In the genomic region with DNA sequence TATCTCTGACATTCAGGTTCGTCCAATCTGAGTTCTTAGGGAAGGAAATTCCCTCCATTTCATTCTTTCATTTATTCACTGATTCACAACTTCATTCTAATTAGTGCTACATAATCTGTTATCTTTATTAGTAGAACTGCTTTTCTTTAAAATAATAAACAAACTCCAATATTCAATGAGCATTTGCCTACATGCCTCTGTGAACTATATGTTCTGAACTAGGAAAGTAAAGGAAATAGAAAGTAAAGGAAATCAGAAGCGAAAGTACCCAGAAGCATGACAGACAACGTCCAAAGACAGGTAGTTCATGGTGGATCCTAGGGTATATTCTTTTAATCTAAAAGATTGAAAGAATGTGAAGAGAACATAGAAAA, we compare ENCODE assay signal across 8 mouse cellular contexts. TPM values are rescaled to one million over a fixed set of nuclear protein-coding genes. Genes with fewer than 3 reads are reported as not detected.
DNase-seq lines count a peak whose midpoint lies in the region; ATAC-seq and TF ChIP-seq lines count a peak whose summit lies in the region.

No protein-coding gene starts in this region.

- intact Hi-C loops in heart, postnatal 36 days (cut with DNase I): no loop called here

- H3K9ac ChIP-seq in heart, embryonic 11.5 days (ENCODE audit: low read depth, low read length): peak overlapping the region; percentile 86; the same call in 1 of the 2 replicates
- H3K9ac ChIP-seq in hindbrain, embryonic 12.5 days: no peak overlapping the region

- H3K36me3 ChIP-seq in heart, embryonic 11.5 days (ENCODE audit: control insufficient read depth, insufficient read depth, low read length): peaks cover 16% of the 10 kb centered on the region
- H3K36me3 ChIP-seq in G1E (replicated peaks): peaks cover 30% of the 10 kb centered on the region
- peaks cover 28% of the 10 kb centered on the region for H3K36me3 ChIP-seq in hindbrain, embryonic 12.5 days

- peaks cover 2% of the 10 kb centered on the region; the same call in 1 of the 2 replicates for H3K4me1 ChIP-seq in heart, embryonic 11.5 days (ENCODE audit: control insufficient read depth, insufficient read depth, low read length)
- H3K4me1 ChIP-seq in G1E (ENCODE audit: insufficient read depth, low read depth, low read length): peaks cover 25% of the 10 kb centered on the region
- H3K4me1 ChIP-seq in hindbrain, embryonic 12.5 days: peaks cover 12% of the 10 kb centered on the region

- 0 out of 2 replicates have a peak overlapping the region, but pooled peaks have one; percentile 60 for H3K27ac ChIP-seq in heart, embryonic 11.5 days (ENCODE audit: low read depth, low read length)
- H3K27ac ChIP-seq in hindbrain, embryonic 12.5 days: peak overlapping the region; percentile 83

- H3K9me3 ChIP-seq in heart, embryonic 11.5 days (replicated peaks; ENCODE audit: control insufficient read depth, low read length): no peaks in the 10 kb centered on the region
- H3K9me3 ChIP-seq in G1E (replicated peaks): no peaks in the 10 kb centered on the region
- no peaks in the 10 kb centered on the region for H3K9me3 ChIP-seq in hindbrain, embryonic 12.5 days (replicated peaks)

- no peak for TF ChIP-seq CTCF in G1E (IDR thresholded peaks at IDR 0.05; ENCODE audit: low read depth, low read length)

- H3K4me3 ChIP-seq in heart, embryonic 11.5 days (ENCODE audit: low read depth, low read length): peak overlapping the region; percentile 73; the same call in 1 of the 2 replicates
- H3K4me3 ChIP-seq in G1E (ENCODE audit: low read depth, low read length): peak overlapping the region; percentile 85; the same call in 1 of the 2 replicates
- H3K4me3 ChIP-seq in hindbrain, embryonic 12.5 days: no peak overlapping the region

- no peak for DNase-seq in heart, postnatal 36 days
- DNase-seq in G1E (ENCODE audit: low spot score): no peak
- no peak for DNase-seq in adrenal gland, postnatal 10 days
- no peak for DNase-seq in frontal cortex, postnatal 36 days (ENCODE audit: low spot score in 2 of 2)
- no peak for DNase-seq in kidney, postnatal 14 days

- 64% methylated on average over 3 of the region's 3 CpGs for WGBS in heart, embryonic 11.5 days (ENCODE audit: insufficient replicate concordance)
- 66% methylated on average over 3 of the region's 3 CpGs for WGBS in hindbrain, embryonic 12.5 days

- no peak for ATAC-seq in heart, embryonic 11.5 days (replicated peaks; ENCODE audit: insufficient number of reproducible peaks, low FRiP score, low TSS enrichment)
- no peak for ATAC-seq in G1E (ENCODE audit: extremely low read depth, insufficient number of reproducible peaks, low FRiP score, poor library complexity, severe bottlenecking)
- ATAC-seq in hindbrain, embryonic 12.5 days (ENCODE audit: low FRiP score): peak; percentile 17; the same call in 1 of the 2 replicates
- ATAC-seq in megakaryocyte, adult 5-6 weeks (ENCODE audit: poor library complexity, severe bottlenecking): 0 out of 2 replicates have a peak, but pooled peaks have one; percentile 0

- no peaks in the 10 kb centered on the region for H3K27me3 ChIP-seq in heart, embryonic 11.5 days (ENCODE audit: control insufficient read depth, insufficient read depth, low read length)
- H3K27me3 ChIP-seq in G1E (ENCODE audit: insufficient read depth, low read length): no peaks in the 10 kb centered on the region
- H3K27me3 ChIP-seq in hindbrain, embryonic 12.5 days: no peaks in the 10 kb centered on the region

- peak overlapping the region; percentile 73 for H3K4me2 ChIP-seq in heart, embryonic 11.5 days
- H3K4me2 ChIP-seq in hindbrain, embryonic 12.5 days (replicated peaks): peak overlapping the region; percentile 73

RNA-seq across cellular contexts. Expression of a gene that starts 0.4 kb away (rescaled TPM):
- 73.6 and 75.5 TPM in 2 replicates for polyA plus RNA-seq in heart, embryonic 11.5 days (2014; fragmentation: Nextera tagmentation; extraction: Ambion mirVana)
- 1 to 10 TPM; 3.1 to 3.8 TPM for total RNA-seq in heart, postnatal 36 days (2021)
- total RNA-seq in G1E (2014; fragmentation: Nextera tagmentation) (38.3 and 65.0 TPM in 2 replicates), G1E (2017) (97.0 and 97.9 TPM in 2 replicates)
- polyA plus RNA-seq in G1E (2012): 20.6 and 28.3 TPM in 2 replicates
- polyA plus RNA-seq in hindbrain, embryonic 12.5 days (2016; fragmentation: Nextera tagmentation; extraction: Ambion mirVana): 88.6 and 95.1 TPM in 2 replicates
- 51.6 and 65.9 TPM in 2 replicates for total RNA-seq in megakaryocyte, adult 5-6 weeks (2015)
- total RNA-seq in megakaryocyte, adult 5-6 weeks (2017): 33.9 and 40.2 TPM in 2 replicates
- total RNA-seq in adrenal gland, postnatal 10 days (2021): 10 to 100 TPM; 22.8 to 34.0 TPM

RNA-seq across cellular contexts. Expression of a gene that starts 45.6 kb away (rescaled TPM):
- not detected in 2 replicates for polyA plus RNA-seq in heart, embryonic 11.5 days (2014; fragmentation: Nextera tagmentation; extraction: Ambion mirVana)
- not detected for total RNA-seq in heart, postnatal 36 days (2021)
- total RNA-seq in G1E (2014; fragmentation: Nextera tagmentation) (not detected in 2 replicates), G1E (2017) (0.05 and 0.06 TPM in 2 replicates)
- polyA plus RNA-seq in G1E (2012): not detected in 2 replicates
- 0.09 and 0.12 TPM in 2 replicates for polyA plus RNA-seq in hindbrain, embryonic 12.5 days (2016; fragmentation: Nextera tagmentation; extraction: Ambion mirVana)
- total RNA-seq in megakaryocyte, adult 5-6 weeks (2015): not detected in 2 replicates
- total RNA-seq in megakaryocyte, adult 5-6 weeks (2017): not detected in 2 replicates
- not detected for total RNA-seq in adrenal gland, postnatal 10 days (2021)

Comparison
In these comparisons a context has a peak if more than half of its experiments do, and no peak if none do; other contexts are left out.
1. ATAC-seq: peak in hindbrain, embryonic 12.5 days (single experiment) and megakaryocyte, adult 5-6 weeks (single experiment); none in heart, embryonic 11.5 days (single experiment) and G1E (single experiment).
2. RNA of a gene that starts 0.4 kb away (total RNA-seq): 38.3 to 97.9 TPM in G1E, 33.9 to 65.9 TPM in megakaryocyte, adult 5-6 weeks and 22.8 to 34.0 TPM in adrenal gland, postnatal 10 days; 3.1 to 3.8 TPM in heart, postnatal 36 days; every median in the first group is over 4 times any median in the second.